Mouse (Mus musculus) midbrain, embryonic 13.5 days (tissue): ENCODE data around the gene Akirin2. TPM values are rescaled to one million over a fixed set of nuclear protein-coding genes. Genes with fewer than 3 reads are reported as not detected.
"Not testable (repeated sequence)": the region's sequence is repeated elsewhere in the genome, so short reads cannot be mapped to it uniquely, and the experiment has no call there.

Experiments used
- ATAC-seq: fragments of 200-750 bp; cut with Nextera tagmentation; 2 replicates; pipeline ENCODE4 v1.8.0; 2017; ENCODE audit warnings: mild to moderate bottlenecking, moderate TSS enrichment, moderate library complexity
- H3K27ac ChIP-seq: fragments of 300-500 bp; sonication (generic); 2 replicates; pipeline ENCODE4 v1.5.1; 2015; ENCODE audit warnings: inconsistent platforms, mild to moderate bottlenecking, moderate library complexity
- H3K27me3 ChIP-seq: fragments of 300-500 bp; sonication (generic); 2 replicates; pipeline ENCODE4 v1.6.1; 2015; ENCODE audit warnings: mild to moderate bottlenecking, inconsistent platforms
- H3K36me3 ChIP-seq: fragments of 300-500 bp; sonication (generic); 2 replicates; pipeline ENCODE4 v1.6.1; 2015; ENCODE audit warnings: mild to moderate bottlenecking, inconsistent platforms
- H3K4me1 ChIP-seq: fragments of 300-500 bp; sonication (generic); replicated peaks from 2 replicates; pipeline ENCODE4 v1.6.1; 2015; ENCODE audit warnings: inconsistent platforms
- H3K4me2 ChIP-seq: fragments of 300-500 bp; sonication (generic); replicated peaks from 2 replicates; pipeline ENCODE4 v1.6.1; 2015; ENCODE audit warnings: moderate library complexity, mild to moderate bottlenecking, inconsistent platforms
- H3K4me3 ChIP-seq: fragments of 300-500 bp; sonication (generic); replicated peaks from 2 replicates; pipeline ENCODE4 v1.5.1; 2015; ENCODE audit warnings: mild to moderate bottlenecking, inconsistent platforms
- H3K9ac ChIP-seq: fragments of 300-500 bp; sonication (generic); replicated peaks from 2 replicates; pipeline ENCODE4 v1.6.1; 2015; ENCODE audit warnings: mild to moderate bottlenecking, inconsistent platforms
- H3K9me3 ChIP-seq: fragments of 300-500 bp; sonication (generic); 2 replicates; pipeline ENCODE4 v1.6.1; 2016; ENCODE audit warnings: mild to moderate bottlenecking, inconsistent platforms
- WGBS: fragments of 180-500 bp; shearing (Covaris S2); methylation state at CpG from one replicate; pipeline ENCODE4 v1.1.7; 2015; 5-methylcytosine and 5-hydroxymethylcytosine counted together
- polyA plus RNA-seq: library from polyadenylated mRNA; unstranded; fragments of >200 nt; fragmentation: Nextera tagmentation; extraction: Ambion mirVana; gene quantifications from 2 replicates; pipeline ENCODE4 v1.2.1, GENCODE M21; 2015

The Akirin2 gene
- polyA plus RNA-seq, 1 experiment from 2014 or later = 101 TPM

DNA sequence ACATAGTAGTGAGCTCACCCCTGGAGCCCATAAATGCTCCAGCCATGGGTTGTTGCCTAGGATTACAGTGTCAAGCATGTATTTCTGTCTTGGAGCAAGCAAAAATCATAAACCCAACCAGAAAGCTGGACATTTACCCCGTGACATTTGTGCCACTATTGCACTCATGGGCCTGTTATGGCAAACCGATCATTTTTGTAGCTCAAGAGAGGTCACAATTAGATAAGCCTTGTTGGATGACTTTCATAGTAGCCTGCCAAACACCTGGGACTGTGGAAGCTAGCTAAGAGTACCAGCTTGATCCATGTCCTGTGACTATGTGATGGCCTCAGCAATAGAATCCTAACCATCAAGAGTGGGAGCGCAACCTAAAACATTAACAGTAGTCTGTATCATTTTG lies 4.9 kb downstream of the Akirin2 start:
- Histone ChIP-seq H3K4me2 (no peak overlapping the region), H3K27me3 (no peaks in the 10 kb centered on the region), H3K9me3 (no peaks in the 10 kb centered on the region), H3K9ac (no peak overlapping the region), H3K4me3 (no peak overlapping the region), H3K36me3 (peaks cover 4% of the 10 kb centered on the region; the same call in 1 of the 2 replicates), H3K27ac (no peak overlapping the region), H3K4me1 (peaks cover 63% of the 10 kb centered on the region)
- WGBS = 92% methylated on average over 3 of the region's 3 CpGs
- ATAC-seq = no peak

DNA sequence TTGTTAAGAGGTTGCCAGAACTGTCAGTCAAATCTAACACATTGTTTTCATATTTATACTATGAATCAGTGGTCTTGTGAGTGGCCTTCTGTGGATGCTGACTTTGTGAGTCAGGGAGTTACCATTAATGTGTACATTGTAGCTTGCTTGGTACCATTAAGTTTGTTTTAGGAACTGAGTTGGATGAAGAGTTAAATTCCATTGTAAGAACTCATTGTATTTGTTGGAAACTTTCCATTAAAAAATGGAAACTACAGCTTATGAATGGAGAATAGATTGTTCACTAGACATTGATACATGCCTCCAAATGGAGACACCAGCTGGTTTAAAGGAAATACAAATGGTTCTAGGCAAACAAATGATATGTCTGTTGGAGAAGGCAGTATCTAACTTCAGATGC lies 5.4 kb downstream of the Akirin2 start:
- no peak overlapping the region for H3K4me3 ChIP-seq
- peaks cover 4% of the 10 kb centered on the region; the same call in 1 of the 2 replicates for H3K36me3 ChIP-seq
- H3K9ac ChIP-seq = no peak overlapping the region
- no peaks in the 10 kb centered on the region for H3K9me3 ChIP-seq
- H3K4me1 ChIP-seq = peaks cover 63% of the 10 kb centered on the region
- H3K4me2 ChIP-seq = no peak overlapping the region
- no peaks in the 10 kb centered on the region for H3K27me3 ChIP-seq
- no peak for ATAC-seq
- H3K27ac ChIP-seq = no peak overlapping the region

DNA sequence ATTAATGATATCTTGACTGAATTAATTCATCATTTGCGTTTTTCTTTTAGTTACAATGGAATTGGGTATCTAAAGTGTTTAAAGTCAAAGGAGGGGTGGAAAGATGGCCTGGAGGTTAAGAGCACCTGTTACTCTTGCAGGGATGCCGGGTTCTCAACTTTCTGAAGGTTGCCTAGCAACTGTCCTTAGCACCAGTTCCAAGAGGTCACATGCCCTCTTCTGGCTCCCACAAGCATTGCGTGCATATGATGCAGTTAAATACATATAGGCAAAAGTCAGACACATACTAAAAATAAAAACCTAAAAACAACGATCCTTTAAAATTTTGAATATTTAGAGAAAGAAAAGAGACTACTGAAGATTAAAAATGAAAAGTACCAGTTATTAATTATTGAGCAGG lies 10.2 kb downstream of the Akirin2 start:
- no peak overlapping the region for H3K27ac ChIP-seq
- no peaks in the 10 kb centered on the region for H3K9me3 ChIP-seq
- H3K4me1 ChIP-seq = peaks cover 28% of the 10 kb centered on the region
- no peak overlapping the region for H3K4me3 ChIP-seq
- H3K27me3 ChIP-seq = no peaks in the 10 kb centered on the region
- WGBS = 50% methylated on average over 4 of the region's 4 CpGs
- no peak overlapping the region for H3K4me2 ChIP-seq
- ATAC-seq = no peak
- no peak overlapping the region for H3K9ac ChIP-seq
- peaks cover 16% of the 10 kb centered on the region for H3K36me3 ChIP-seq

DNA sequence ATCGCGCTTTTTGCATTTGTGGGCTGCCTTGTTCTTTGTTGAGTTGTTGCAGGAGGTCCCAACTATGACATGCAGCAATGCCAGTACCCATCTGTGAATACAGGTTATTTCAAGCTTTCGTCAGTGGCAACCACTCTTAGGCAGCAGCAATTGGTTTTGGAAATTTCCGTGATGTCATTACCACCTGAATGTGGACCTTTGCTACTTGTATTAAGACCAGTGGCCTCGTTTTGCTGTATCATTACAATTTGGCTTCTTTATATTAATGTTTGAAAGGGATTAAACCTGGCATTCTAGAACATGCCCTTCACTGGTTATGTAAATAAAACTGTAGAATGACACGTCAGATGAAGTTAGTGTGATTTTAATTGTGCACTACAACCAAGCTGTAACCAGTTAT lies 15.5 kb downstream of the Akirin2 start:
- Histone ChIP-seq H3K4me3 (no peak overlapping the region), H3K4me2 (no peak overlapping the region), H3K36me3 (peaks cover 53% of the 10 kb centered on the region), H3K4me1 (no peaks in the 10 kb centered on the region), H3K27me3 (no peaks in the 10 kb centered on the region), H3K9ac (no peak overlapping the region), H3K9me3 (no peaks in the 10 kb centered on the region), H3K27ac (no peak overlapping the region)
- 90% methylated on average over 6 of the region's 6 CpGs for WGBS
- no peak for ATAC-seq

DNA sequence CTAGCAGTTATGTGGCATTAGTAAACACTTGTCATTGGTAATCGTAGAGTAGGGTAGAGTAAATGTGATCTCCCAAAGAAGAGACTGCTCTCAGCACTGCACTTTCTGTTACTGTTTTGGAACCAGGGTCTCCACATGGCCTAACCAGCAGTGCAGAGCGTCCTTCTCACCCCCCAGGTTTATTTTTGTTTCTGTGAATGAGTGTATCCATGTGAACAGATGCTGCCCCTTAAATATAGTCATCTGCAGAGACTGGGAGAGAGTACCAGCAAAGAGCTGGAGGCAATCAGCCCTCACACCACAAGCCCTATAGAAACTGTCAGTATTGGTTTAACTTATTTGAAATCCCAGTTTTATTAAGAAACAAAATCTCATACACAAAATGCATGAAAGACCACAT lies 22.1 kb downstream of the Akirin2 start:
- Histone ChIP-seq H3K9me3 (no peaks in the 10 kb centered on the region), H3K36me3 (peaks cover 82% of the 10 kb centered on the region), H3K27me3 (no peaks in the 10 kb centered on the region), H3K9ac (no peak overlapping the region), H3K4me1 (no peaks in the 10 kb centered on the region), H3K27ac (no peak overlapping the region), H3K4me3 (no peak overlapping the region), H3K4me2 (no peak overlapping the region)
- 88% methylated on average over 2 of the region's 2 CpGs for WGBS
- ATAC-seq = no peak

DNA sequence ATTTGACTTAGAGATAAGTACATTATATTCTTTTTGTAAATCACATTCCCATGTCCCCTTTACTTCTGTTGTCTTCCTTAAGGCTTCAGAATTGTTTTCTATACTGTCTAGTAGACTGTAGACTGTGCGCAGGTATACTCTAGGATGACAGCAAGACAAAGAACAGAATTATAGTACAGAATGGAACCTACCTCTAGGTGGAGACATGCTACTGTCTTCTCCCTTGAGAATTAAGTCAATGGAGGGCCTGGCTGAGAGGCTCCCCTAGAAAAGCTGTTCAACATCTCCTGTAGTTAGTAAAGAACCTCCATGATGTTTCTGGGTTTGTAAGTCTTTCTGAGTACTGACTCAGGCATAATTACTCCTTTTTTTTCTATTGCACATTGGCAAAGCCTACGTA lies 26.3 kb downstream of the Akirin2 start:
- Histone ChIP-seq H3K4me2 (no peak overlapping the region), H3K4me3 (no peak overlapping the region), H3K27ac (no peak overlapping the region), H3K9ac (no peak overlapping the region), H3K9me3 (no peaks in the 10 kb centered on the region), H3K4me1 (no peaks in the 10 kb centered on the region), H3K27me3 (no peaks in the 10 kb centered on the region), H3K36me3 (peaks cover 85% of the 10 kb centered on the region)
- WGBS = 98% methylated on average over 2 of the region's 2 CpGs
- no peak for ATAC-seq

DNA sequence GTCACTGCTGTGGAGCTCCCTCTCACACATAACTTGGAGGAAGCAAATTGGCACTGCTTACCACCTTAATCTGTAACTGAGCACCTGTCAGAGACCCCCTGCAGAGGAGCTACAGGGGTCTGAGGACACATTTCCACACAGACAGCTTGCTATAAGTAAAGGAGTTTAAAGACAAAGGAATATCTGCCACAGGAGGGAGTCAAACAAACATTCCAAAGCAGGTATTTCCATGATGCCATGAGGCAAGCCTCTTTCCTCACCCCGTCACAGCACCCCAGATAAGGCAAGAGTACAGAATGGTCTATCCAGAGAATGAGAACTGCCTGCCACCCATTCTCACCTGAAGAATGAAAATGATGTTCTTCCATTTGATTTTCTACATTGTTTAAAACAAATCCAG lies 28.5 kb downstream of the Akirin2 start:
- Histone ChIP-seq H3K4me2 (no peak overlapping the region), H3K9ac (no peak overlapping the region), H3K4me1 (no peaks in the 10 kb centered on the region), H3K27me3 (no peaks in the 10 kb centered on the region), H3K9me3 (no peaks in the 10 kb centered on the region), H3K36me3 (peaks cover 88% of the 10 kb centered on the region), H3K4me3 (no peak overlapping the region), H3K27ac (no peak overlapping the region)
- WGBS = 89% methylated on average over 1 of the region's 1 CpGs
- ATAC-seq = no peak

DNA sequence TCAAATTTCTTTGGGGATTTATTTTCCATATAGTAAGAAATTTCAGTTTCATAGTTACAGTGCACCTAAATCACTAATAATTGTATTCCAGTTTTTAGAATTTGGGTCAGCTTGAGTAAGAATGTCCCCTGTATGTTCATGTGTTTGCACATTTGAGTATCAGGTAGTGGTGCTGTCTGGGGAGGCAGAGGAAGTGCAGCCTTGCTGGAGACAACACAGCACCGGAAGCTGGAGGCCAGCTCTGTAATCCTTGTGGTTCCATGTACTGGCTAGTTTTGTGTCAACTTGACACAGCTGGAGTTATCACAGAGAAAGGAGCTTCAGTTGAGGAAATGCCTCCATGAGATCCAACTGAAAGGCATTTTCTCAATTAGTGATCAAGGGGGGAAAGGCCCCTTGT lies 30.8 kb downstream of the Akirin2 start:
- not testable (repeated sequence) for ATAC-seq, H3K4me3 ChIP-seq, H3K9me3 ChIP-seq, H3K27me3 ChIP-seq, H3K4me1 ChIP-seq, H3K4me2 ChIP-seq, H3K27ac ChIP-seq, H3K9ac ChIP-seq
- peaks cover 78% of the 10 kb centered on the region for H3K36me3 ChIP-seq
- WGBS = 86% methylated on average over 1 of the region's 1 CpGs

DNA sequence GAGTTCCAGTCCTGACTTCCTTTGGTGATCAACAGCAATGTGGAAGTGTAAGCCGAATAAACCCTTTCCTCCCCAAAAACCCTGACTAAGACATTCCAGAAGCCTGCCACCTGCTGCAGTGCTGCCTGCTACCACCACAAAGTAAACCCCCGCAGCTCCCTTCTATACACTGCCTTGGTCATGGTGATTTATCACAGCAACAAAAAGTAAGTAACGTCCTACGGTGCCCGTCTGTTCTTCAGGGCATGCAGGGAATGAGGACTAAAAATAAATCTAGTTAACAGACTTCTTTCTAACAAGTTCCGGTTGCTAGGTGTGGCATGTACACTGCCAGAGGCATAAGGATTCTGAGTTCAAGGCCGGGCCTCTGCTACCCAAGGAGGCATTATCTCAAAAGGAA lies 31.3 kb downstream of the Akirin2 start:
- no peaks in the 10 kb centered on the region for H3K9me3 ChIP-seq
- no peak overlapping the region for H3K4me3 ChIP-seq
- no peak overlapping the region for H3K4me2 ChIP-seq
- H3K36me3 ChIP-seq = peaks cover 73% of the 10 kb centered on the region
- no peak for ATAC-seq
- H3K27me3 ChIP-seq = no peaks in the 10 kb centered on the region
- no peaks in the 10 kb centered on the region for H3K4me1 ChIP-seq
- H3K9ac ChIP-seq = no peak overlapping the region
- 66% methylated on average over 7 of the region's 7 CpGs for WGBS
- no peak overlapping the region for H3K27ac ChIP-seq

DNA sequence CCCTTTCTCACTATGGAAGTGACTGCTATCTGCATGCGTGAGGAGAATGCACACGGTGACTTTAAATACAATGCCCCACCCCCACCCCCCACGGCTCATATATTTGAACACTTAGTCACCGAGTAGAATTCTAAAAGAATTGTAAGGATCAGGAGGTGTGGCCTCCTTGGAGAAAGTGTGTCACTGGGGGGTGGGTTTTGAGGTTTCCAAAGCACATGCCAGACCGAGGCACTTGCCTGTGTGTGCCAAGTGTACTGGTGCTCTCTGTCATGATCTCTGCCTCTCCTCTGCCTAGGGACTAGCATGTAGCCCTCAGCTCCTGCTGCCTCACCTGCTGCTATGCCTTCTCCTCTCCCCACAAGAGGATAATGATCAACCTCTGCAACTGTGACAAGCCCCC lies 31.7 kb downstream of the Akirin2 start:
- WGBS = 59% methylated on average over 5 of the region's 5 CpGs
- H3K9me3 ChIP-seq = no peaks in the 10 kb centered on the region
- no peak overlapping the region for H3K4me3 ChIP-seq
- H3K4me1 ChIP-seq = no peaks in the 10 kb centered on the region
- ATAC-seq = no peak
- no peak overlapping the region for H3K27ac ChIP-seq
- H3K27me3 ChIP-seq = no peaks in the 10 kb centered on the region
- no peak overlapping the region for H3K4me2 ChIP-seq
- H3K36me3 ChIP-seq = peaks cover 72% of the 10 kb centered on the region
- H3K9ac ChIP-seq = no peak overlapping the region

DNA sequence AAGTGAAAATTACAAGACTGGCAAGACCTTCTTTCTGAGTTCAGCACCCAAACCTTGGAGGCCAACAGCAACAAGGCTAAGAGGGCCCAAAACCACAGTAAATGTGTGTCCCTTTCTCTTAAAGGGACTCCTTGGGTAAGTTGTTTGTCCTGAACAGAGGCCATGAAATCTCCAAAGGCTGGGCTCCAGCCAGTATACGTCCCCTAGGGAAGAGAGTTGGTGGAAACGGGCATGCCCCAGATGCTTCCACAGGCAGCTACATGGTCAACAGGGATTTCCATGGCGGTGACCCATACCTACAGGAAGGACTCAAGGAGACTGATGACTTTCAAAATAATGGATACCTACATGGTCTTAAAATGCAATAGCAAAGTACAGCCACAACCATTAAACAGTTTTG lies 32.7 kb downstream of the Akirin2 start:
- H3K36me3 ChIP-seq = peaks cover 65% of the 10 kb centered on the region
- 92% methylated on average over 3 of the region's 3 CpGs for WGBS

DNA sequence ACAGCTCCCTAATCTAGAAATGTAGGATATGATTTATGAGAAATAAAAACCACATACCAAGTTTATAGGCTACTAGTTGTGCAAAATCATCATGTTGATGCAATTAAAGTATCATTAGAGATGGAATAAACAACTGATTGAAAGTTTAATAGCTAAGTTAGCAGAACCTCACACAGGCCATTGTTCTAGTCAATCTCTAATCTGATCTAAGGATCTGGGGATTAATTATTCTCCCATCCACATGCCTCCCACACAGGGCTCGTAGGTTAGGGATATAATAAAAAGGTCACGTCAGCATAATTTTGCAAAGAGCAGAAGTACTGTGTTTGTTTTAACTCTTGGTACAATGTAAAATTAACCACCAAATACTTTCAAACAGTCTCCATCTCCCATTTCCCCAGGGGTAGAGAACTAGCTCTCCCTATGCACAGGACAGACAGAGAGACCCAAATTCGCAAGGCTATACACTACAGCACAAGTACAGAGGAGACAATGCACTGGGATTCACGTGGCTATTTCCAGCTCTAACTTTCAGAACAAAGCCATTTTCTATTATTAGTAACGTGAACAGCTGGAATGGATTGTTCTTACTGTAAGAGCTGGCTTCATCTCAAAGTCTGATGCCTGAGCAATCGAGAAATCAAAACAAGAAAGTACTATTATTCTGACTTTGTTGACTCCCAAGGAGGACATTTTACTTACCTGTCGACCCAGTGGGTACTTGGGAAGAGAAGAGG lies 34.3 kb downstream of the Akirin2 start:
- Histone ChIP-seq H3K9me3 (no peaks in the 10 kb centered on the region), H3K4me1 (no peaks in the 10 kb centered on the region), H3K9ac (no peak overlapping the region), H3K4me3 (no peak overlapping the region), H3K27ac (no peak overlapping the region), H3K36me3 (peaks cover 54% of the 10 kb centered on the region), H3K27me3 (no peaks in the 10 kb centered on the region), H3K4me2 (no peak overlapping the region)
- ATAC-seq = no peak
- WGBS = 88% methylated on average over 7 of the region's 7 CpGs

More for the DNA sequence above, 32.7 kb downstream of the Akirin2 start:
- Histone ChIP-seq H3K4me2 (no peak overlapping the region), H3K27ac (no peak overlapping the region), H3K4me1 (no peaks in the 10 kb centered on the region), H3K9ac (no peak overlapping the region), H3K27me3 (no peaks in the 10 kb centered on the region), H3K4me3 (no peak overlapping the region), H3K9me3 (no peaks in the 10 kb centered on the region)
- no peak for ATAC-seq

DNA sequence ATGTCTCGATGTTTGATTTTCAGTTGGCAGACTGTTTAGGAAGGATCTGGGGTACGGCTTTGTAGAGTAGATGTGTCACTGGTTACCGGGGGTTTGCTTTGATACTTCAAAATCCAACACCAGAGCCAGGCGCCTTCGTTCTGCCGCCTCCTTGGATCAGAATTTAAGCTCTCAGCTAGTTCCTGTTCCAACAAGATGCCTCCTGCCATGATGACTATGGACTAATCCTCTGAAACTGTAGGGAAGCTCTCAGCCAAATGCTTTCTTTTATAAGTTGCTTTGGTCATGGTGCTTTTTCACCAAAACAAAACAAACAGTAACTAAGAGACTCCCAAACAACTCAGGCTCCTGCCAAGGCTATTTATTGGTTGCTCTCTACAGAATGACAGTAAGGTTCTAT lies 52.4 kb downstream of the Akirin2 start:
- no peak overlapping the region for H3K27ac ChIP-seq
- no peaks in the 10 kb centered on the region for H3K4me1 ChIP-seq
- H3K27me3 ChIP-seq = no peaks in the 10 kb centered on the region
- ATAC-seq = no peak
- no peak overlapping the region for H3K4me2 ChIP-seq
- no peak overlapping the region for H3K4me3 ChIP-seq
- peaks cover 58% of the 10 kb centered on the region for H3K36me3 ChIP-seq
- 90% methylated on average over 6 of the region's 6 CpGs for WGBS
- H3K9ac ChIP-seq = no peak overlapping the region
- H3K9me3 ChIP-seq = no peaks in the 10 kb centered on the region
